Mouse (Mus musculus): ENCODE data around the gene Zc3h12d. TPM values are rescaled to one million over a fixed set of nuclear protein-coding genes. Genes with fewer than 3 reads are reported as not detected.
"Not testable (repeated sequence)": the region's sequence is repeated elsewhere in the genome, so short reads cannot be mapped to it uniquely, and the experiment has no call there.

Zc3h12d gene
- polyA plus RNA-seq, 1 experiment from 2014 or later = 0.82 TPM

DNA sequence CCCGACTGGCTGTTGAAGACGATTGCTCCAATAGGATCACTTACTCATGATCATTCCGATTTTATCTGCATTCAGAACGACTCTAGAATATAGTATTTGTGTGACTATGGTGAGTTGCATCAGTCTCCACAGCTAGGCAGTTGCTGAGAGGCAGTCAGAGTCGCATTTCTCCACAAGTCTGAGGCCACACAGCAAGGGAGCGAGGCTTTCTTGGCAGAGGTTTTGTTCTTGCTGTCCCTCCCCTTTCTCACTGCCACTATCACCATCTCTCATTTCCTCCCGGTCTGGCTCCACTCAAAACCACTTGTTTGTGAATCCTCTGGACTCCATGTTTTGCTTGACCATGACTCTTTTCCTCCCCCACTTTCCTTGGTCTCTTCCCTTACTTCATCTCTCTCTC is 41.9 kb downstream of the Zc3h12d start:
- H3K9ac ChIP-seq (replicated peaks) = no peak overlapping the region
- no peaks in the 10 kb centered on the region for H3K4me1 ChIP-seq (ENCODE audit: insufficient read depth)
- no peaks in the 10 kb centered on the region for H3K27me3 ChIP-seq (ENCODE audit: insufficient read depth, low read length)
- H3K9me3 ChIP-seq (ENCODE audit: low read length) = no peaks in the 10 kb centered on the region
- no peak overlapping the region for H3K27ac ChIP-seq (ENCODE audit: low read depth)
- no peaks in the 10 kb centered on the region for H3K36me3 ChIP-seq (replicated peaks; ENCODE audit: insufficient read depth, low read length)
- DNase-seq (no peak), ATAC-seq (no peak)
- TF ChIP-seq EP300 (IDR thresholded peaks at IDR 0.05; ENCODE audit: low read depth) (no peak), CTCF (IDR thresholded peaks at IDR 0.05; ENCODE audit: low read depth) (no peak)
- WGBS (ENCODE audit: insufficient replicate concordance) = 67% methylated on average over 7 of the region's 7 CpGs
- H3K4me3 ChIP-seq (ENCODE audit: low read depth, low read length) = no peak overlapping the region
- no peak overlapping the region for H3K4me2 ChIP-seq (ENCODE audit: low read depth, low read length)

DNA sequence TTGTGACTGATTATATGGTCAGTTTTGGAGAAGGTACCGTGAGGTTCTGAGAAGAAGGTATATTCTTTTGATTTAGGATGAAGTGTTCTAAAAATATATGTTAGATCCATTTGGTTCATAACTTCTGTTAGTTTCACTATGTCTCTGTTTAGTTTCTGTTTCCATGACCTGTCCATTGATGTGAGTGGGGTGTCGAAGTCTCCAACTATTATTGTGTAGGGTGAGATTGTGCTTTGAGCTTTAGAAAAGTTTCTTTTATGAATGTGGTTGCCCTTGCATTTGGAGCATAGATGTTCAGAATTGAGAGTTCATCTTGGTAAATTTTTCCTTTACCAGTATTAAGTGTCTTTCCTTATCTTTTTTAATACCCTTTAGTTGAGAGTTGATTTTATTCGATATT is 48.0 kb downstream of the Zc3h12d start:
- ATAC-seq; H3K4me1 ChIP-seq (ENCODE audit: insufficient read depth); DNase-seq; H3K9me3 ChIP-seq (ENCODE audit: low read length); H3K4me3 ChIP-seq (ENCODE audit: low read depth, low read length); H3K9ac ChIP-seq (replicated peaks); H3K36me3 ChIP-seq (replicated peaks; ENCODE audit: insufficient read depth, low read length); H3K27ac ChIP-seq (ENCODE audit: low read depth); H3K4me2 ChIP-seq (ENCODE audit: low read depth, low read length); H3K27me3 ChIP-seq (ENCODE audit: insufficient read depth, low read length): not testable (repeated sequence)
- WGBS (ENCODE audit: insufficient replicate concordance) = 78% methylated on average over 3 of the region's 3 CpGs

DNA sequence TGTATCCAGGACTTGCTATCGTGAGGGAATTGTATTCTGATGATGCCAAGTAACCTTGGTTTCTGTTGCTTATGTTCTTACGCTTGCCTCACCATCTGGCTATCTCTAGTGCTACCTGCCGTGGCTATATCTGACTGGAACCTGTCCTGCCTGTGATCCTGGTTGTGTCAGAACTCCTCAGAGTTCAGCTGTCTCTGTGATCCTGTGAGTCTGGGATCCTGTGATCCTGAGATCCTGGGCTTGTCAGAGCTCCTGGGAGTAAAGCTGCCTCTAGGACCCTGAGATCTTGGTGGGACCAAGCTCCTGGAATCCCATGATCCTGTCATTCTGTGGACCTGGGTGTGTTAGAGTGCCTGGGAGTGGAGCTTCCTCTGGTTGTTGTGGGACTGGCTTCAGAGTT is 49.7 kb downstream of the Zc3h12d start:
- Histone ChIP-seq H3K4me3 (ENCODE audit: low read depth, low read length) (no peak overlapping the region), H3K27ac (ENCODE audit: low read depth) (no peak overlapping the region), H3K4me1 (ENCODE audit: insufficient read depth) (no peaks in the 10 kb centered on the region), H3K9ac (replicated peaks) (no peak overlapping the region), H3K9me3 (ENCODE audit: low read length) (no peaks in the 10 kb centered on the region), H3K36me3 (replicated peaks; ENCODE audit: insufficient read depth, low read length) (no peaks in the 10 kb centered on the region), H3K4me2 (ENCODE audit: low read depth, low read length) (no peak overlapping the region), H3K27me3 (ENCODE audit: insufficient read depth, low read length) (no peaks in the 10 kb centered on the region)
- TF ChIP-seq CTCF (IDR thresholded peaks at IDR 0.05; ENCODE audit: low read depth) (no peak), EP300 (IDR thresholded peaks at IDR 0.05; ENCODE audit: low read depth) (no peak)
- DNase-seq = no peak
- WGBS (ENCODE audit: insufficient replicate concordance) = 73% methylated on average over 3 of the region's 3 CpGs
- ATAC-seq = no peak

DNA sequence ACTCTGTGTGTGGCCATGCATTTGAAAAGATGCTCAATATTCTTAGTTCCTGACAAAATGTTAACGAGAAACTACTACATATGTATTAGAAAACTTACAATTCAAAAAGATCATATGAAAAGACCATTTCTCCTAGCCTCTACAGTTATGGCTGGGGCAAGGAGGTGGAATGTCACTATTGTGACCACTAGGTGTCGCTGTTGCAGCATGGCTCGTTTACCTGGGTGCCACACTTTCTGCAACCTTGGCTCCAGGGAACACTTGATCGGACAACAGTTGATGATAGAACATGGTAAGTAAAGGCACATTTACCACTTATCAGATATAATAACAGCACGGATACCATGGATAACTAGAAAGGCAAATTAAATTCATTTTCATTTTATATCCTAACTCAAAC is 51.3 kb downstream of the Zc3h12d start:
- DNase-seq = peak; percentile 82
- no peaks in the 10 kb centered on the region for H3K4me1 ChIP-seq (ENCODE audit: insufficient read depth)

DNA sequence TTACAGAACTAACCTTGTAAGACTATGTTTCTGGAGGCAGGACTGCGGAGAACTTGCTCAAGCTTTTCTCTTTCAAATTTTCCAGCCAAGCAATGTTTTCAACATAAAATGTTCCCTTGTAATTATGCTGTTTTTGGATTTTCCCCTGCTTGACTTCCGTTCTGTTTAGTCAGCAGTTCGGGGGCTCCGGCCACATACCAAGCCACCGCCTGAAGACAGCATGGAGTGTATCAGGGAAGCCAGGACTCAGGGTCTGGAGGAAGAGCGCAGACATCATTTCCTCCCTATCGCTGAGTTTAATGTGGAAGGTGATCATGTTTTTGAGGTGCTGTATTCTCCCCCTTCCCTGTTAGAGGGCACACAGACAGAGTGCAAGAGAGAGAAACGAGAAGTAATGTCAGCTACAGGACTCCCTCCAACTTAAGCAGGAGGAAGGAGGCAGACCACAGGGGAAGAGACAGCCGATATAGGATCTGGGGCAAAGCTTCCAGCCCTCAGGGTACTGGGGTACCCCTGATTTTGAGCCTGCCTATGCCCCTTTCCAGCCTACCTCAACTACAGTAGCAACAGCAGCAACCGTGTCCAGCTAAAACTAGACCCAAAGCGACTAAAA is 56.1 kb downstream of the Zc3h12d start:
- TF ChIP-seq EP300 (IDR thresholded peaks at IDR 0.05; ENCODE audit: low read depth) (no peak), CTCF (IDR thresholded peaks at IDR 0.05; ENCODE audit: low read depth) (no peak)
- DNase-seq (no peak), ATAC-seq (no peak)
- Histone ChIP-seq H3K9me3 (ENCODE audit: low read length) (no peaks in the 10 kb centered on the region), H3K9ac (replicated peaks) (no peak overlapping the region), H3K27ac (ENCODE audit: low read depth) (no peak overlapping the region), H3K4me2 (ENCODE audit: low read depth, low read length) (peak overlapping the region; percentile 38; the same call in 1 of the 2 replicates), H3K27me3 (ENCODE audit: insufficient read depth, low read length) (no peaks in the 10 kb centered on the region), H3K4me1 (ENCODE audit: insufficient read depth) (no peaks in the 10 kb centered on the region), H3K36me3 (replicated peaks; ENCODE audit: insufficient read depth, low read length) (no peaks in the 10 kb centered on the region), H3K4me3 (ENCODE audit: low read depth, low read length) (no peak overlapping the region)
- WGBS (ENCODE audit: insufficient replicate concordance) = 52% methylated on average over 11 of the region's 11 CpGs

More for the DNA sequence above, 51.3 kb downstream of the Zc3h12d start:
- no peak overlapping the region for H3K4me2 ChIP-seq (ENCODE audit: low read depth, low read length)
- TF ChIP-seq EP300 (IDR thresholded peaks at IDR 0.05; ENCODE audit: low read depth) (no peak), CTCF (IDR thresholded peaks at IDR 0.05; ENCODE audit: low read depth) (peak; percentile 100)
- H3K27ac ChIP-seq (ENCODE audit: low read depth) = no peak overlapping the region
- peak; percentile 70; the same call in 1 of the 2 replicates for ATAC-seq
- H3K4me3 ChIP-seq (ENCODE audit: low read depth, low read length) = no peak overlapping the region
- no peaks in the 10 kb centered on the region for H3K27me3 ChIP-seq (ENCODE audit: insufficient read depth, low read length)
- H3K9ac ChIP-seq (replicated peaks) = no peak overlapping the region
- H3K36me3 ChIP-seq (replicated peaks; ENCODE audit: insufficient read depth, low read length) = no peaks in the 10 kb centered on the region
- H3K9me3 ChIP-seq (ENCODE audit: low read length) = no peaks in the 10 kb centered on the region
- 10% methylated on average over 5 of the region's 5 CpGs for WGBS (ENCODE audit: insufficient replicate concordance)

DNA sequence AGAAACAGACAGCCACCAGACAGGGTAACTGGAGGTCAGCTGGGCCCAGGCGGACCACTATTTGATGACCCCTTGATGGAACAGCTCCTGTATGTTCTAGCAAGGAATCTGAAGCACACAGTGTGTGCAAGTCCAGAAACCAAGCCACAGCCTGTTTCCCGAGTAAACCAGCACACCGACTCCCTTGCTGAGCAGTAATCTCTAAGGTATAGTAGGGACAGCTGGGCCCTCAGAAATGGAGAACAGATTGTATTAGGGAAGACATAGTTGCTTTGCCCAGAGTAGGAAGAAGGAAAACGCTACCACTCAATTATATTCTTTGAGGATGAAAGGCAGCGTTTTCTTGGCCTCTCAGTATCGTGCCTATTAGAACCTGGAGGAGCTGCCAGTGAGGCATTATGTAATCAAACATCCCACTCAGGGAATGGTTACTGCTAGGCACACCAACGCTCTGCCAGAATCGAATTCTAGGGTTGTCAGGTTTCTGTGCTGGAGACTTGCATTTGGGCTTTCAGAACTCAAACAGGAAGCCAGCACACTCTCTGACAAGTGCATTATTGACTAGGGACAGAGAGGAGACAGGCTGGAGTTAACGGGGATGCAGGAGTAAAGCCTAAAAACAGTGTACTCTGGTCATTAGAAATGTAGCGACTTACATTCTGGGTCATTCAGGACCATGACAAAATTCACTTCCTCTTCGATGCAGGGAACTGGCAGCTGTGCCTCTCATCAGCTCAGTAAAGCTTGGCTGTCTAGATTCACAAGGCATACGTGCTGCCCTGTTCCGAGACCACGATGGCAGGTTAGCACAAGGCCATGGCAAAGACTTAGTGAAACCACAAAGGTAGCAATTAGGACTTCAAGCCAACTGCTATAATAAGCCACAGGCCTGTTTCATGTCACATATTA is 68.7 kb downstream of the Zc3h12d start:
- ATAC-seq = no peak
- 80% methylated on average over 14 of the region's 14 CpGs for WGBS (ENCODE audit: insufficient replicate concordance)

More for the DNA sequence above, 68.7 kb downstream of the Zc3h12d start:
- no peak overlapping the region for H3K9ac ChIP-seq (replicated peaks)
- no peak for DNase-seq
- no peaks in the 10 kb centered on the region for H3K4me1 ChIP-seq (ENCODE audit: insufficient read depth)
- H3K4me3 ChIP-seq (ENCODE audit: low read depth, low read length) = no peak overlapping the region
- no peaks in the 10 kb centered on the region for H3K9me3 ChIP-seq (ENCODE audit: low read length)
- H3K27ac ChIP-seq (ENCODE audit: low read depth) = no peak overlapping the region
- TF ChIP-seq CTCF (IDR thresholded peaks at IDR 0.05; ENCODE audit: low read depth) = no peak
- no peak for TF ChIP-seq EP300 (IDR thresholded peaks at IDR 0.05; ENCODE audit: low read depth)
- peaks cover 14% of the 10 kb centered on the region; the same call in 1 of the 2 replicates for H3K36me3 ChIP-seq (replicated peaks; ENCODE audit: insufficient read depth, low read length)
- no peak overlapping the region for H3K4me2 ChIP-seq (ENCODE audit: low read depth, low read length)
- H3K27me3 ChIP-seq (ENCODE audit: insufficient read depth, low read length) = no peaks in the 10 kb centered on the region

Measured in liver, postnatal 0 days (tissue).